Mouse (Mus musculus): ENCODE results near the gene Bst2.

DNA sequence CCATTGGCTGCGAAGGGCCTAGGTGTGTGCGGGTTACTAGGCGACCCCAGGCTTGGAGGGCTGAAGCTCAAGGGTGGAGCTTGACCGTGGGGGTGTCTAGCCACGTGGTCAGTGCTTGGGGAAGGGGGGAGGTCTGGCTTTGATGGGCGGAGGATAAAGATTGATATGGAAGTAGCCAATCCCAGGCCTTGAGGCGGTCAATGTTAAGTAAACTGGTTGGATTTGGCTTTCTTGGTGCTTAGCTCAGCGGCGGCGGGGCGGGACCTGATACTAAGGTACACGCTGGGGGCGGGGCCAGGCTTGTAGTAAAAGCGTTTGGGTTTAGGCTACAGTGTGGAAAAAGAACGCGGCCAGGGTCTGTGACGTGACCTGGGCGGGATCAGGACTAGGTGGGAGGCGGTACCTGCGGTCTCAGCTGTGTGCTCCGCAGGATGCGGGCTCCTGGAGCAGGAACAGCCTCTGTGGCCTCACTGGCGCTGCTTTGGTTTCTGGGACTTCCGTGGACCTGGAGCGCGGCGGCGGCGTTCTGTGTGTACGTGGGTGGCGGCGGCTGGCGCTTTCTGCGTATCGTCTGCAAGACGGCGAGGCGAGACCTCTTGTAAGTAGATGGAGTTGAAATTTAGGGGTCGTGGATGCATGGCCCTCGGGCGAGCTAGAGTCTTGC lies 33.2 kb upstream of the Bst2 start:
- TF ChIP-seq CTCF (IDR thresholded peaks at IDR 0.05; ENCODE audit: borderline replicate concordance, control insufficient read depth, extremely low read depth, insufficient read depth, low read length, poor library complexity): no peak
- TF ChIP-seq POLR2A (IDR thresholded peaks at IDR 0.05; ENCODE audit: control insufficient read depth, extremely low read depth, insufficient read depth, low read length, poor library complexity): no peak

All from thymus, adult 2 months (tissue).